Mouse (Mus musculus) E14TG2a.4 (cell line): ENCODE data around the gene Trpm2.
"Not testable (repeated sequence)": the region's sequence is repeated elsewhere in the genome, so short reads cannot be mapped to it uniquely, and the experiment has no call there.

ENCODE experiments used
- H3K27me3 ChIP-seq: 2 replicates; pipeline ENCODE4 v1.6.1; 2014; ENCODE audit warnings: low read length, control low read depth; ENCODE audit not compliant: insufficient read depth
- H3K36me3 ChIP-seq: 2 replicates; pipeline ENCODE4 v1.6.1; 2014; ENCODE audit warnings: low read length, control low read depth; ENCODE audit not compliant: insufficient read depth
- H3K4me1 ChIP-seq: replicated peaks from 2 replicates; pipeline ENCODE4 v1.6.1; 2014; ENCODE audit warnings: low read depth, low read length, control low read depth
- H3K4me3 ChIP-seq: replicated peaks from 2 replicates; pipeline ENCODE4 v1.5.1; 2014; ENCODE audit warnings: mild to moderate bottlenecking, low read length
- H3K9me3 ChIP-seq: 2 replicates; pipeline ENCODE4 v1.6.1; 2014; ENCODE audit warnings: low read length, control low read depth
- CTCF ChIP-seq: conservative IDR thresholded peaks from 2 replicates; pipeline ENCODE4 v1.5.1; 2014; ENCODE audit warnings: low read length
- NANOG ChIP-seq: IDR thresholded peaks from 2 replicates; pipeline ENCODE4 v1.6.1; 2014; ENCODE audit warnings: borderline replicate concordance, low read length, mixed read lengths
- POU5F1 ChIP-seq: IDR thresholded peaks from 2 replicates; pipeline ENCODE4 v1.6.1; 2014; ENCODE audit warnings: low read length, borderline replicate concordance

The Trpm2 gene

DNA sequence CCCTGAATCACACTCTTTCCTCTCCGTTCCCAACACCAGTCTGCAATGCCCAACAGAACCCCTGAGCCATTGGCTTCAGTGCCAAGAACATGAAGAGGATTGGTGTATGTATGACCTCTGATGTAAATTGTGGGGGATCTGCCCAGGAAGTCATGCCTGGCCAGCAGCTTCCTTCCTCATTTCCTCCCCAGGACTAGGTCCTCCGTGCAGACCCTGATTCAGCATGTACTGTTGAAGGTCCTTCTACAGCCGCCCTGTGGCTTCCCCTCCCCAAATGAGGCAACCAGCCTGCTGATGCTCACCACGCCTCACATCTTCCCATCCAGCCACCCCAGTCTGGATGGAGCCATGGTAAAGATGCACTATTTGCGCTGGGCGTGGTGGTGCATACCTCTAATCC, at the start of gene Trpm2:
TSS of gene Trpm2 (minus strand) at position 83 of the 400 bp plus-strand sequence.
- H3K36me3 ChIP-seq, result no peaks in the 10 kb centered on the region
- peaks cover 27% of the 10 kb centered on the region for H3K9me3 ChIP-seq
- H3K4me3 ChIP-seq, result peak within 1 kb of the TSS; percentile 63
- TF ChIP-seq POU5F1, result no peak
- no peak for TF ChIP-seq CTCF
- TF ChIP-seq NANOG, result no peak
- peaks cover 58% of the 10 kb centered on the region for H3K27me3 ChIP-seq
- H3K4me1 ChIP-seq, result peaks cover 15% of the 10 kb centered on the region

DNA sequence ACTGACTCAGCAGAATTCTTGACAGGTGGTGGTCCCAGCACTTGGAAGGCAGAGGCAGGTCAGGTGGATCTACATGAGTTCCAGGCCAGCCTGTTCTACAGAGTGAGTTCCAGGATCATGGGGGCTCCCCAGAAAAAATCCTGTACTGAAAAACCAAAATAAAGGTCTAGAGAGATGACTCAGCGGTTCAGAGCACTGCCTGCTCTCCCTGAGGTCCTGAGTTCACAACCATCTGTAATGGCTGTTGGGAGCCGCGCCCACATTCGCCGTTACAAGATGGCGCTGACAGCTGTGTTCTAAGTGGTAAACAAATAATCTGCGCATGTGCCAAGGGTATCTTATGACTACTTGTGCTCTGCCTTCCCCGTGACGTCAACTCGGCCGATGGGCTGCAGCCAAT, 49.6 kb upstream of the Trpm2 start:
- H3K36me3 ChIP-seq, H3K4me1 ChIP-seq: not testable (repeated sequence)
- peaks cover 49% of the 10 kb centered on the region for H3K9me3 ChIP-seq

DNA sequence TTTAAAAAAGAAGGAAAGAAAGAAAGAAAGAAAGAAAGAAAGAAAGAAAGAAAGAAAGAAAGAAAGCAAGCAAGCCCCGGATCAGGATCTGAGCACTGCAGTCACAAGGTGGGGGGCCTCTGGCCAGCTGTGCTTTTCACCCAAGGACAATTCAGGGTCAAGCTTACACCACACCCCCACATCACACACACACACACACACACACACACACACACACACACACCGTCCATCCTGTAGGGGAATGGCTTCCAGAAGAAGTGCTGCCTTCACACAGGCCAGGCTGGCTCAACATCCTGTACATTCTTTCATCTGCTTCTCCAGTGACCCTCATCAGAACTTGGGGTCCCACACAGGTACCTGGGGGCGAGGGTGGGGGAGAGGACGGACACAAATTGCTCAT, 48.9 kb upstream of the Trpm2 start:
- Histone ChIP-seq H3K4me3 (0 out of 2 replicates have a peak overlapping the region, but pooled peaks have one; percentile 17), H3K27me3 (no peaks in the 10 kb centered on the region), H3K4me1 (peaks cover 9% of the 10 kb centered on the region), H3K9me3 (peaks cover 56% of the 10 kb centered on the region), H3K36me3 (no peaks in the 10 kb centered on the region; the same call in 1 of the 2 replicates)
- TF ChIP-seq CTCF (no peak), NANOG (no peak), POU5F1 (no peak)

More for the DNA sequence above, 49.6 kb upstream of the Trpm2 start:
- H3K27me3 ChIP-seq, result not testable (repeated sequence)
- H3K4me3 ChIP-seq, result 0 out of 2 replicates have a peak overlapping the region, but pooled peaks have one; percentile 17

DNA sequence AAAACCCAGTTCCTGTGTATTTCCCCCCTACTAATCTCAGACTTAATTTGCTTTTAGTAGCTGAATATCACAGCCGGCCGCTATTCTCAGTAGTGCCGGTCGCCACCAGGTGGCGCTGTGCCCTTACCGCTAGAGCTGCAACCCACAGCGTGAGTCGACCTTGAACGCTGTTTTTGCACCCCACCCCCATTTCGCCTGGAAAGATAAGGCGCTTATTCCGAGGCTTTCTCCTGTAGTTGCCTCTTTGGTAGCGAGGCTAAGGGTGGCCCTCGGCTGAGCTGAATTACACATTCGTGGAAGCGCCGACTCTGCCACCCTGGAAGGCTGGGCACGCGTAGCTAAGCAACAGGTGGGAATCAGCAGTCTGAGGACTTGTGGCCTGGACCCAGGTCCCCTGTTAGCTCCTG, 48.4 kb upstream of the Trpm2 start:
- TF ChIP-seq CTCF, result peak; percentile 53
- TF ChIP-seq POU5F1, result no peak
- TF ChIP-seq NANOG, result no peak
- no peaks in the 10 kb centered on the region for H3K27me3 ChIP-seq
- peaks cover 9% of the 10 kb centered on the region for H3K4me1 ChIP-seq
- 0 out of 2 replicates have a peak overlapping the region, but pooled peaks have one; percentile 1 for H3K4me3 ChIP-seq
- H3K9me3 ChIP-seq, result peaks cover 59% of the 10 kb centered on the region
- H3K36me3 ChIP-seq, result no peaks in the 10 kb centered on the region; the same call in 1 of the 2 replicates

DNA sequence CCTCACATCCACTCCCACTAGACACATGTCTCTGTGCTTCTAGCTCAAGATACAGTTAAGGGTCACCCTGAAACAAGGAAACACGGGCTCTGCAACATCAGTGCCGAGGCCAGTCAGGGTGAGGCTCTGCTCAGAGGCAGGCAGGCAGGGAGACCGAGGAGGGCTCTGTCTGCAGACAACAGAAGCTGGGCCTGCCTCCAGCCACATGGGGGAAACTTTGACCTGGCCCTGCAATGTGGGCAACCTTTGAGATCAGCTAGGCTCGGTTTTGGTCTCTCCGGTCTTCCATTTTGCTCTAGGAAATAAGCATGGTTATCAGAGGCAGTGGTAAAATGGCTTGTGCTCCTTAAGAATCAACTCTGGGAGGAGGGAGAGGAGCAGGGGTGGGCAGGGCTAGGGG, 46.0 kb upstream of the Trpm2 start:
- Histone ChIP-seq H3K4me3 (no peak overlapping the region), H3K9me3 (peaks cover 75% of the 10 kb centered on the region), H3K36me3 (no peaks in the 10 kb centered on the region; the same call in 1 of the 2 replicates), H3K4me1 (peaks cover 18% of the 10 kb centered on the region), H3K27me3 (no peaks in the 10 kb centered on the region)
- TF ChIP-seq NANOG, result no peak
- no peak for TF ChIP-seq CTCF
- TF ChIP-seq POU5F1, result no peak

DNA sequence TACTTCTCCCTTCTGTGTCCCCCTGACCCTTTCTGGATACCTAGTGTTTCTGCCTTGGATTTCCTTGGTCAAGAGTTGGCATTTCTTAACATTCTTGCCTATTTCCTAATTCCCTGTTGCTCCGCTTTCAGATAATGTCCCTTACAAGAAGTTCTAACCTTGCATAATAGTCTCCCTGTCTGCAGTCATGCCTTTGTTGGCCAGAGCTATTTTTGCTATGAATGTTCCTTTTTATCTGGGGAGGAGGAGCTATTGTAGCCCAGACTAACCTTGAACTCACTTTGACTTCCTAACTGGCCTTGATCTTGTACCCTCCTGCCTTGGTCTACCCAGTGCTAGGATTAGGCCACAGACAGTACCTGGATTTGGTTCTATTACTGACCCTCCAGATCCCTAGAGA, 45.1 kb upstream of the Trpm2 start:
- Histone ChIP-seq H3K4me3 (no peak overlapping the region), H3K4me1 (peaks cover 23% of the 10 kb centered on the region), H3K9me3 (peaks cover 75% of the 10 kb centered on the region), H3K27me3 (no peaks in the 10 kb centered on the region), H3K36me3 (no peaks in the 10 kb centered on the region; the same call in 1 of the 2 replicates)
- TF ChIP-seq CTCF, result no peak
- no peak for TF ChIP-seq NANOG
- no peak for TF ChIP-seq POU5F1

DNA sequence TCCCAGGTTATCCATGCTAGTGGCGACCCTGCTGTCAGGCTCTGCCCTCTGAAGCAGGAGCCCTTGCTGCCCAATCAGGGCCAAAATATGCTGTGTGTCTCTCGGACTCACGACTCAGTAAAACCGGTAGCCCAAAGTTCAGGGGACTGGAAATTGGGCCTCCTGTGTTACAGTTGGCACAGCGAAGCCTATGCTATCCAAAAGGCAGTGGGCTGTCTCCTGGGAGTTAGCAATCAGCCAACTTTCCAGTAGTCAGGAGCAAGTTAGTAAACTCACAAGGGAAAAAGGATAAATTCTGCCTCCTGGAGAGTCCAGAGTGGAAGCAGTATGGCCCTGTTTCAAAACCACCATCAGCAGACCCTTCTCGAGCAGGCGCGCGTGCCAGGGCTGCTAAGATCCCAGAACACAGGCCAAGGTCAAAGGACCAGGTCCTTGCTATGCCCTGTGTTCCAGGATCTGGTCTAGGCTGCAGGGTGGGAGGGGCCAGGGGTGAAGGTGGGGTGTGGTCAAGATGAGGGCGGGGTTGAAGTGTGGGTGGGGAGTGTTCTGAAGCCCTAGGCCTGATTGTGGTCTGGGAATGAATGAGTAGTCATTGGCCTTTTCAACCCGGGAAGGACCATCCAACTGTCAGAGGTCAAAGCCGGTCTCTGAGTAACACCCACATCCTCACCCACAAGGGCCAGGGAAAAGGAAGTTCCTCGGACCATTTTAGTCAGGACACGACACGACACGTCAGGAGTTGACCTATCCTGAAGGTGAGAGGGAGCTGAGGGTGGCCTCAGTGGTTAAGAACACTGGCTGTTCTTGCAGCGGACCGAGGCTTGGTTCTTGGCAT, 42.5 kb upstream of the Trpm2 start:
- no peaks in the 10 kb centered on the region for H3K27me3 ChIP-seq
- H3K4me3 ChIP-seq, result no peak overlapping the region
- H3K9me3 ChIP-seq, result peaks cover 52% of the 10 kb centered on the region
- no peak for TF ChIP-seq NANOG
- no peak for TF ChIP-seq CTCF
- no peak for TF ChIP-seq POU5F1
- H3K36me3 ChIP-seq, result peaks cover 11% of the 10 kb centered on the region
- H3K4me1 ChIP-seq, result peaks cover 38% of the 10 kb centered on the region

DNA sequence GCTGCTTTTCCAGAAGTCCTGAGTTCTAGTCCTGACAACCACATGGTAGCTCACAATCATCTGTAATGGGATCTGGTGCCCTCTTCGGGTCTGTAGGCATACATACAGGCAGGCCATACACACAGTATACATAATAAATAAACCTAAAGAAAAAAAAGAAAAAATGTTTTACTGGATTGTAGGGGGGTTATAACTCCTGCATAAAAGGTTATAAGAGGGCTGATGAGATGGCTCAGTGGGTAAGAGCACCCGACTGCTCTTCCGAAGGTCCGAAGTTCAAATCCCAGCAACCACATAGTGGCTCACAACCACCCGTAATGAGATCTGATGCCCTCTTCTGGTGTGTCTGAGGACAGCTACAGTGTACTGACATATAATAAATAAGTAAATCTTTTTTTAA, 40.8 kb upstream of the Trpm2 start:
- Histone ChIP-seq H3K9me3 (peaks cover 35% of the 10 kb centered on the region), H3K36me3 (peaks cover 28% of the 10 kb centered on the region), H3K4me3 (peak overlapping the region; percentile 95; the same call in 1 of the 2 replicates), H3K4me1 (peaks cover 47% of the 10 kb centered on the region)
- 0 out of 2 replicates have a peak, but pooled peaks have one; percentile 10 for TF ChIP-seq CTCF
- not testable (repeated sequence) for H3K27me3 ChIP-seq

DNA sequence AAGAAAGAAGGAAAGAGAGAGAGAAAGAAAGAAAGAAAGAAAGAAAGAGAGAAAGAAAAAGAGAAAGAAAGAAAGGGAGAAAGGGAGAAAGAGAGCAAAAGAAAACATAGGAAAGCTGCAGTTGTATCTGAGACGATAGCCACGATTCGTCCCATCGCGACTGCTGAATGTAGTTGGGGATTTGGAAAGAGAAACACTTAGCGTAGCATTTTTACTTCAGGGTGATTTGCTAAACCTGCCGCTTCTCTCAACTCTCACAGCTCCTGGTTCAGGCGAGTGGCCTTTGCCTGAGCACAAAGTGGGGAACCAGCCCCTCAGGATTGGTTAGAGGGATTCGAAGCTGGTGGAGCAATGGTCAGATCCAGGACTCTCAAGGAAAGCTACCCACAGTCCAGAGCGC, 40.0 kb upstream of the Trpm2 start:
- H3K4me1 ChIP-seq, result peaks cover 54% of the 10 kb centered on the region
- H3K36me3 ChIP-seq, result peaks cover 36% of the 10 kb centered on the region
- H3K9me3 ChIP-seq, result peaks cover 29% of the 10 kb centered on the region
- no peaks in the 10 kb centered on the region for H3K27me3 ChIP-seq
- TF ChIP-seq CTCF (no peak), POU5F1 (no peak), NANOG (no peak)
- H3K4me3 ChIP-seq, result peak overlapping the region; percentile 95
